10 mouse cellular contexts compared by ENCODE assay signal in the genomic region with DNA sequence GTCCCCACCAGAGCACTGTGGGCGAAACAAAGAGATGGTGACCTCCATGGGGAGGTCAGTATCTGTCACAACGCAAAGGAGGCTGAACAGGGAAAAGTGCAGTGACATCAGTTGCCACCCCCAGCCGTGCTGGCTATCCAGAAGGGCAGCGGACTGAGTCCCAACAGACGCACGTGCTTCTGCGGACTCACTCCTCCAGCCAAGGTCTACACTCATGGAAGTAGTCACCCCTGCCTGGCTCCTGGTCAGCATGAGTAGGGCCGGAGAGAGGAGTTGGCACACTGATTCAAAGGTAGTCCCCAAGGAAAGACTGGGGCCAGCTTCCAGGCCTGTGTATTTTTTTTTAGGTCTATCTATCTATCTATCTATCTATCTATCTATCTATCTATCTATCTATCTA. TPM values are rescaled to one million over a fixed set of nuclear protein-coding genes. Genes with fewer than 3 reads are reported as not detected.
DNase-seq lines count a peak whose midpoint lies in the region; ATAC-seq and TF ChIP-seq lines count a peak whose summit lies in the region.
"Had no signal": no experiment of that assay in that cellular context is flagged by ENCODE, and none has a peak within 500 bp of the region (broad histone marks: within the 10 kb centered on the region; RNA-seq: fewer than 3 reads in every experiment).

No protein-coding gene starts in this region.

- no peaks in the 10 kb centered on the region for H3K27me3 ChIP-seq in forebrain, embryonic 15.5 days
- H3K27me3 ChIP-seq in forebrain, postnatal 0 days (ENCODE audit: insufficient read depth, low read length), result no peaks in the 10 kb centered on the region
- H3K27me3 ChIP-seq in neural tube, embryonic 15.5 days (replicated peaks), result no peaks in the 10 kb centered on the region
- no peaks in the 10 kb centered on the region for H3K27me3 ChIP-seq in kidney, adult 2 months (replicated peaks; ENCODE audit: control insufficient read depth, insufficient read depth, low read length)
- H3K27me3 ChIP-seq in liver, embryonic 16.5 days (ENCODE audit: control insufficient read depth, insufficient read depth, low read depth, low read length), result no peaks in the 10 kb centered on the region
- H3K27me3 ChIP-seq: limb, embryonic 12.5 days; neural tube, embryonic 13.5 days had no signal

- no peak overlapping the region for H3K4me2 ChIP-seq in forebrain, embryonic 15.5 days (replicated peaks)
- no peak overlapping the region for H3K4me2 ChIP-seq in forebrain, postnatal 0 days (ENCODE audit: low read depth)
- no peak overlapping the region for H3K4me2 ChIP-seq in neural tube, embryonic 15.5 days
- H3K4me2 ChIP-seq in liver, embryonic 16.5 days (ENCODE audit: low read depth, low read length), result peak overlapping the region; percentile 65
- H3K4me2 ChIP-seq: limb, embryonic 12.5 days; neural tube, embryonic 13.5 days had no signal

- no peak for TF ChIP-seq POLR2A in kidney, adult 2 months (IDR thresholded peaks at IDR 0.05; ENCODE audit: low read depth, low read length)

- no peak for TF ChIP-seq CTCF in forebrain, postnatal 0 days (IDR thresholded peaks at IDR 0.05; ENCODE audit: low read depth)
- no peak for TF ChIP-seq CTCF in kidney, adult 2 months (conservative IDR thresholded peaks at IDR 0.05; ENCODE audit: insufficient read depth, insufficient read length, low read depth, low read length)

- no peak for ATAC-seq in forebrain, embryonic 15.5 days (replicated peaks)
- no peak for ATAC-seq in forebrain, postnatal 0 days
- ATAC-seq in neural tube, embryonic 15.5 days (ENCODE audit: low FRiP score), result no peak
- no peak for ATAC-seq in liver, embryonic 16.5 days (ENCODE audit: low read depth)

- 64% methylated on average over 8 of the region's 8 CpGs for WGBS in forebrain, embryonic 15.5 days
- 64% methylated on average over 8 of the region's 8 CpGs for WGBS in forebrain, postnatal 0 days
- WGBS in neural tube, embryonic 15.5 days, result 66% methylated on average over 8 of the region's 8 CpGs
- WGBS in kidney, adult 2 months, result 53% methylated on average over 8 of the region's 8 CpGs
- WGBS in liver, embryonic 16.5 days (ENCODE audit: insufficient replicate concordance), result 59% methylated on average over 8 of the region's 8 CpGs

- no peak overlapping the region for H3K9ac ChIP-seq in forebrain, embryonic 15.5 days (replicated peaks)
- no peak overlapping the region for H3K9ac ChIP-seq in forebrain, postnatal 0 days
- no peak overlapping the region for H3K9ac ChIP-seq in neural tube, embryonic 15.5 days (replicated peaks)
- peak overlapping the region; percentile 28; the same call in 1 of the 2 replicates for H3K9ac ChIP-seq in liver, embryonic 16.5 days (ENCODE audit: low read depth, low read length)
- H3K9ac ChIP-seq: limb, embryonic 12.5 days; neural tube, embryonic 13.5 days had no signal

- no peak overlapping the region for H3K4me3 ChIP-seq in forebrain, embryonic 15.5 days
- H3K4me3 ChIP-seq in forebrain, postnatal 0 days (ENCODE audit: low read depth, low read length), result no peak overlapping the region
- H3K4me3 ChIP-seq in neural tube, embryonic 15.5 days (replicated peaks), result no peak overlapping the region
- H3K4me3 ChIP-seq in kidney, adult 2 months (ENCODE audit: insufficient read depth, low read depth, low read length), result no peak overlapping the region
- H3K4me3 ChIP-seq in liver, embryonic 16.5 days (ENCODE audit: low read depth, low read length), result peak overlapping the region; percentile 31; the same call in 1 of the 2 replicates
- H3K4me3 ChIP-seq: limb, embryonic 12.5 days; neural tube, embryonic 13.5 days had no signal

- no peaks in the 10 kb centered on the region for H3K9me3 ChIP-seq in forebrain, embryonic 15.5 days
- H3K9me3 ChIP-seq in forebrain, postnatal 0 days (ENCODE audit: low read length), result no peaks in the 10 kb centered on the region
- no peaks in the 10 kb centered on the region for H3K9me3 ChIP-seq in neural tube, embryonic 15.5 days (replicated peaks)
- H3K9me3 ChIP-seq in liver, embryonic 16.5 days (replicated peaks; ENCODE audit: control insufficient read depth, low read length), result no peaks in the 10 kb centered on the region
- H3K9me3 ChIP-seq: limb, embryonic 12.5 days; neural tube, embryonic 13.5 days had no signal

- H3K27ac ChIP-seq in forebrain, embryonic 15.5 days (replicated peaks), result peak overlapping the region; percentile 89
- no peak overlapping the region for H3K27ac ChIP-seq in forebrain, postnatal 0 days (ENCODE audit: low read depth, low read length)
- H3K27ac ChIP-seq in neural tube, embryonic 15.5 days (replicated peaks), result 0 out of 2 replicates have a peak overlapping the region, but pooled peaks have one; percentile 9
- no peak overlapping the region for H3K27ac ChIP-seq in kidney, adult 2 months (ENCODE audit: insufficient read depth, low read depth, low read length)
- H3K27ac ChIP-seq in liver, embryonic 16.5 days (ENCODE audit: low read length), result peak overlapping the region; percentile 94
- H3K27ac ChIP-seq: limb, embryonic 12.5 days; neural tube, embryonic 13.5 days had no signal

- H3K36me3 ChIP-seq in forebrain, embryonic 15.5 days, result no peaks in the 10 kb centered on the region
- no peaks in the 10 kb centered on the region for H3K36me3 ChIP-seq in forebrain, postnatal 0 days (ENCODE audit: insufficient read depth)
- H3K36me3 ChIP-seq in neural tube, embryonic 15.5 days, result no peaks in the 10 kb centered on the region
- no peaks in the 10 kb centered on the region for H3K36me3 ChIP-seq in kidney, adult 2 months (ENCODE audit: control insufficient read depth, insufficient read depth, low read length)
- no peaks in the 10 kb centered on the region for H3K36me3 ChIP-seq in liver, embryonic 16.5 days (ENCODE audit: control insufficient read depth, insufficient read depth)
- H3K36me3 ChIP-seq: limb, embryonic 12.5 days; neural tube, embryonic 13.5 days had no signal

- DNase-seq in forebrain, postnatal 0 days, result no peak
- no peak for DNase-seq in neural tube, embryonic 10.5 days (ENCODE audit: extremely low spot score, low spot score)
- DNase-seq in kidney, adult 2 months, result peak; percentile 65
- DNase-seq in frontal cortex, adult 2 months (ENCODE audit: extremely low spot score in 1 of 2, low spot score in 1 of 2), result no peak
- no peak for DNase-seq in gastrocnemius, adult 18-20 months (ENCODE audit: low spot score)

- peaks cover 42% of the 10 kb centered on the region for H3K4me1 ChIP-seq in forebrain, embryonic 15.5 days
- no peaks in the 10 kb centered on the region for H3K4me1 ChIP-seq in forebrain, postnatal 0 days (ENCODE audit: insufficient read depth)
- peaks cover 23% of the 10 kb centered on the region for H3K4me1 ChIP-seq in neural tube, embryonic 15.5 days
- H3K4me1 ChIP-seq in kidney, adult 2 months (ENCODE audit: control insufficient read depth, insufficient read depth, low read length), result peaks cover 6% of the 10 kb centered on the region; the same call in 1 of the 2 replicates
- H3K4me1 ChIP-seq in liver, embryonic 16.5 days (ENCODE audit: control insufficient read depth, low read depth, low read length), result peaks cover 50% of the 10 kb centered on the region

RNA-seq across cellular contexts. Expression of gene Commd7, which starts 23.5 kb away (rescaled TPM):
- 98.7 and 104 TPM in 2 replicates for polyA plus RNA-seq in forebrain, embryonic 15.5 days (2015; fragmentation: Nextera tagmentation; extraction: Ambion mirVana)
- total RNA-seq in forebrain, postnatal 0 days (2014; rRNA removed), result 39.2 and 46.4 TPM in 2 replicates
- polyA plus RNA-seq in forebrain, postnatal 0 days (2015; fragmentation: Nextera tagmentation; extraction: Ambion mirVana), result 105 and 116 TPM in 2 replicates
- polyA plus RNA-seq in neural tube, embryonic 15.5 days (2015; fragmentation: Nextera tagmentation; extraction: Ambion mirVana), result 91.2 and 94.4 TPM in 2 replicates
- 14.5 and 22.3 TPM in 2 replicates for polyA plus RNA-seq in kidney, adult 2 months (2012; rRNA removed)
- 24.8 and 25.0 TPM in 2 replicates for polyA plus RNA-seq in liver, embryonic 16.5 days (2015; fragmentation: Nextera tagmentation; extraction: Ambion mirVana)
- 34.8 and 35.5 TPM in 2 replicates for polyA plus RNA-seq in frontal cortex, adult 2 months (2012; rRNA removed)
- total RNA-seq in gastrocnemius, adult 18-20 months (2021), result 1 to 10 TPM; 9.6 to 9.7 TPM

RNA-seq across cellular contexts. Expression of gene Dnmt3b, which starts 40.2 kb away (rescaled TPM):
- polyA plus RNA-seq in forebrain, embryonic 15.5 days (2015; fragmentation: Nextera tagmentation; extraction: Ambion mirVana), result 3.7 and 3.9 TPM in 2 replicates
- 1.9 and 3.9 TPM in 2 replicates for total RNA-seq in forebrain, postnatal 0 days (2014; rRNA removed)
- polyA plus RNA-seq in forebrain, postnatal 0 days (2015; fragmentation: Nextera tagmentation; extraction: Ambion mirVana), result 1.3 and 1.9 TPM in 2 replicates
- 3.4 and 11.5 TPM in 2 replicates for polyA plus RNA-seq in neural tube, embryonic 15.5 days (2015; fragmentation: Nextera tagmentation; extraction: Ambion mirVana)
- 1.3 and 1.7 TPM in 2 replicates for polyA plus RNA-seq in kidney, adult 2 months (2012; rRNA removed)
- polyA plus RNA-seq in liver, embryonic 16.5 days (2015; fragmentation: Nextera tagmentation; extraction: Ambion mirVana), result 3.3 and 3.8 TPM in 2 replicates
- 1.2 and 1.5 TPM in 2 replicates for polyA plus RNA-seq in frontal cortex, adult 2 months (2012; rRNA removed)
- total RNA-seq in gastrocnemius, adult 18-20 months (2021), result under 1 TPM; 0.34 to 0.90 TPM

Comparison
In these comparisons a context has a peak if more than half of its experiments do, and no peak if none do; other contexts are left out.
1. H3K27ac ChIP-seq: peak in forebrain, embryonic 15.5 days (single experiment), neural tube, embryonic 15.5 days (single experiment) and liver, embryonic 16.5 days (single experiment); none in forebrain, postnatal 0 days (single experiment) and kidney, adult 2 months (single experiment).